Mouse (Mus musculus) testis, adult 2 months (tissue): Measurements from ENCODE around the gene Asic3.

ENCODE experiments used
- CTCF ChIP-seq: fragments of 200-500 bp; IDR thresholded peaks from 2 replicates; pipeline ENCODE4 v1.5.1; 2012; ENCODE audit warnings: low read depth, mild to moderate bottlenecking, inconsistent platforms, low read length, moderate library complexity; ENCODE audit not compliant: control insufficient read depth, insufficient read depth, insufficient replicate concordance
- POLR2A ChIP-seq: fragments of 200-500 bp; IDR thresholded peaks from 2 replicates; pipeline ENCODE4 v1.6.1; 2012; ENCODE audit warnings: low read depth, mild to moderate bottlenecking, inconsistent platforms, low read length, moderate library complexity; ENCODE audit not compliant: control insufficient read depth

DNA sequence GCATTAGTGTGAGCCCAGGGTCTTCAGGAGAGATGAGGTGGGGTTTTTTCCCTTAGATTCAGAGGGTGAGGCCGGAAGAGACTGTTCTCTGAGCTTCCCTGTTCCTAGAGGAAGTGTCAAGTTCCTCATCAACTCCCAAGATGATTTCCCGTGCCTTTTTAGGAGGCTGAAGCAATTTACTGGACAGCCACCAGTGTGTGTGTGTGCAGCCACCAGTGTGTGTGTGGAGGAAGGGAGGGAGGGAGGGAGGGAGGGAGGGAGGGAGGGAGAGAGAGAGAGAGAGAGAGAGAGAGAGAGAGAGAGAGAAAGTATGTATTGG lies 40.8 kb downstream of the Asic3 start:
- no peak for TF ChIP-seq CTCF
- TF ChIP-seq POLR2A = no peak
